Mouse (Mus musculus) thymus, postnatal 4 days (tissue): Measurements from ENCODE around the gene Clec4a1.

Source experiments
- DNase-seq: peaks from one replicate; pipeline ENCODE4 v3.0.0; 2021

Clec4a1 gene

DNA sequence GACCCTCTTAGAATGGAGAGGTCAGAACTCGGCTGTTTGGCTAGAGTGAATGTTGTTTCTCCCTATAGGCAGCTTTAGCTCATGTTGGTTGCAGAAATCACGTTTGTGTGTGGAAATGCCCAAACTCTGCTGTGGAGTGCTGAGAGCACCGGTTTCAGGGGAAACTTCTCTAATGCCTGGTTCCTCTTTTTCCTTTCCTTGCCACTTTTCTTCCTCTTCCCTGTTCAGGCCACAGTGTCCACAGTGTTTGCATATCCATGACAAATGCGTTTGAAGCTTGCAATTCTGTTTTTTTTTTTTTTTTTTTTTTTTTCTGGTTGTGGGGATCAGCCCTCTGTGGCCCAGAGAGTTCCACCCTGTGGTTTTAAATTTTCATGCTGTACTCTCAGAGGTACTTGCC, at the start of gene Clec4a1:
Gene Clec4a1 (plus strand): TSS at position 398 of the 400 bp plus-strand sequence.
- DNase-seq: no peak

DNA sequence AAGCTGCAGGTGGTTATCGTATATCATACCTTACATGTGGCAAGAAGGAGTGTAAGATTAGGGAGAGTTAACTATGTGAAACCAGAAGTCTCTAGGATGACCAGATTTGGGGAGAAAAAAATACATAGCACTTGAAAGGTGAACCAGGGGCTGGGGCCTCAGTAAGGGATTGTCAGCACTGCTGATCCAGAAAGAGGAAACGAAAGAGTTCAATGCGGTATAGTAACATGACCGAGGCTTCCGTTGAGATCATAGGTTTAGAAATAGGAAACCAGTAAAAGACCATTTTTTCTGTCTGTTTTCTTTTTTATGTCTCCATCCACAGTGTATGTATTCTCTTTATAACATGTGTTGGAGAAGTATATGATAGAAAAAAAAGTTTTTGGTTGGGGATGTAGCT, 48.8 kb upstream of the Clec4a1 start:
- no peak for DNase-seq

GRCm38 (mm10) chr6:122873871-122874719, 47.6 kb upstream of the Clec4a1 start, which contains the start of gene Necap1:
Gene Necap1, plus strand, starts transcription at chr6:122874474.
- DNase-seq: peak; percentile 98

- no peak for DNase-seq
These were observed 46.8 kb upstream of the Clec4a1 start for GRCm38 (mm10) chr6:122874720-122875389.

DNA sequence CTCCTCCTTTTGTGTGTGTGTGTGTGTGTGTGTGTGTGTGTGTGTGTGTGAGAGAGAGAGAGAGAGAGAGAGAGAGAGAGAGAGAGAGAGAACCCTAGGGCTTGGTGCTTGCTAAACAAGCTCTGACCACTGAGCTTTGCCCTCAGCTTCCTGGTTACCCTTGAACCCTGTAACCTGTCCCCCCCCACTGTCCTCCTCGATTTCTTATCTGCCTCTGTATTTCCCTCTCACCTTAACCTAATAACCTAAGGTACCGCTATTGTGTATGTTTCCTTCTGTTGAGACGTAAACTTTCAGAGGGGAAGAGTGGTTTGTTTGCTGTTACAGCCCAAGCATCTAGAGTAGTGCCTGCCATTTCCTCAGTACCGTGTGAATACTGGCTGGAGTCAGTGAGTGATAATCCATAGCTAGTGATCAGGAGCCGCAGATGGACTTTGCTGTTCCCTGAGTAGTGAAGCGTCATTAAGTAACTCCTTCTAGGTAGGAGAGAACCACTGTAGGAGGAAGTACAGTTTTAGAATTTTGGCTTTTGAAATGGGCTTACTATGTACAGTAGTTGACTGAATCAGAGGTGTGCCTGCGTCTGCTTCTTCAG, 42.4 kb upstream of the Clec4a1 start:
- DNase-seq: no peak

- no peak for DNase-seq
These were observed 41.7 kb upstream of the Clec4a1 start for GRCm38 (mm10) chr6:122879781-122880505.

GRCm38 (mm10) chr6:122881287-122881686, 40.4 kb upstream of the Clec4a1 start:
- no peak for DNase-seq

- no peak for DNase-seq
These were observed 38.0 kb upstream of the Clec4a1 start for GRCm38 (mm10) chr6:122883603-122884002.

GRCm38 (mm10) chr6:122889599-122889998, 32.0 kb upstream of the Clec4a1 start:
- no peak for DNase-seq

DNA sequence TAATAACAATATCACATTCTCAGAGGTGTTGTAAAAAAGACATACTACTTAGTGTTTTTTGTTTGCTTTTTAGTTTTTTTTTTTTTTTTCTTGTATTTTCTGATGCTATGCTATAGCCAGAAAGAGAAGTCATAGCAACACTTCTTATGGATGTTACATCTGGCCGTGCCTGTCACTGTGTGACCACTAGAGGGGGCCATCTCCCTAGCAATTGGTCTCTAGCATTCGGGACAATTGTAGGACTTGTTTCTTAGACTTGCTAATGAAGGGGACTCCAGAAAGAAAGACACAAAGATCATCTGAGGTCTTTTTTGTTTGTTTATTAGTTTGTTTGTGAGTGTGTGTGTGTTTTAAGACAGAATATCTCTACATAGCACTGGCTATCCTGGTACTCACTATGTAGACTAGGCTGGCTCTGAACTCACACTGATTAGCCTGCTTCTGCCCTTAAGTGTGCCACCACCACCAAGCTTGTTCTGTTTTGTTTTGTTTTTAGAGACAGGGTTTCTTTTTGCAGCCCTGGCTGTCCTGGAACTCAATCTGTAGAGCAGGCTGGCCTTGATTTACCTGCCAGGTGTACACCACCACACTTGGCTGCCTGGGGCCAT, 29.1 kb upstream of the Clec4a1 start:
- peak; percentile 76 for DNase-seq

DNA sequence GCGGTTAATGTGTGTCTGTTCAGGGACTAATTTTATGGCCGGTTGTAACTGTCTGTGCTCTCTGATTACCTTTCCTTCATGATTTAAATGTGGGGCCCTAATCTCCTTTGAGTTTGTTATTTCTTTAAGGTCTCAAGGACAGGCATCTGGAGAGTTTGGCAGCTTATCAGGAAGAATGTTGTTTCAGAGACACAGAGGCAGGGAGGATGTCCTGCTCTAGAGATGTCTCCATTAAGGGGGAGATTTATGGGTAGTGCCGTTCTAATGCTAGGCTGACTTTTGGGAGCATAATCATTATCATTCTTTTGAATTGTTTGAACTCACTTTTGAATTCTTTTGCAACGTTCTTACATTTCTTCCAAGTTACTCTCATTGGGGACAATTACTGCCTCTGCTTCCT, 1.7 kb upstream of the Clec4a1 start:
- DNase-seq: no peak

DNA sequence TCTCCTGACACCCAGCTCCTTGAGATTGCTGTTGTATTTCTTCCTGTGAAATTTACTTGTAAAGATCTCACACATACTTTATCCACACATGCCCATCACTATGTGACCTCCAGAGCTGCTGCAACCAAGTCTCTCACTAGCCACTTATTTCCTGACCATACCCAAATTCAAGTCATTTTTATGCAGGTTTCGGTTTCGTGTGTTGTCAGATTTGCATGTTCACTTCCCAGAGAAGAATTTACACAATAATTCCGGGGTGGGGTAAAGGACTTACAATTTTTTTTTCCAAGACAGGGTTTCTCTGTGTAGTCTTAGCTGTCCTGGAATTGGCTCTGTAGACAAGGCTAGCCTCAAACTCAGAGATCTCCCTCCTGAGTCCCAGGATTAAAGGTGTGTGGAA, 13.2 kb downstream of the Clec4a1 start:
- no peak for DNase-seq

- no peak for DNase-seq
These were observed 18.0 kb downstream of the Clec4a1 start for GRCm38 (mm10) chr6:122939618-122940017.

DNA sequence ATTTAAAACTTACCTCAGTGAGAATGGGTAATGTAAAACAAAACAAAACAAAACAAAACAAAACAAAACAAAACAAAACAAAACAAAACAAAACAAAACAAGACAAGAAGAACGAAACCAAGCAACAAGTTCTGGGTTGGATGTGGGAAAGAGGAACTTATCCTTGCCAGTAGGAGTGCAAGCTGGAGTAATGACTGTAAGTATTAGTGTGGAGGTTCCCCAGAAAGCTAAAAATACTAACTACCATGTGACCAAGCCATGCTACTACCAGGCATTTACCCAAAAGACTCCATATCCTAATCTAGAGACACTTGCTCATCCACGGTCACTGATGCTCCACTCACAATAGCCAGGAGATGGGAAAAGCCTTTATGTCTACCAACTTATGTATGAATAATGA, 25.1 kb downstream of the Clec4a1 start:
- no peak for DNase-seq

GRCm38 (mm10) chr6:122952401-122952800, 30.8 kb downstream of the Clec4a1 start, which contains the start of gene Clec4a3:
Gene Clec4a3, plus strand, starts transcription at chr6:122952515.
- DNase-seq: no peak

GRCm38 (mm10) chr6:122964562-122964961, 42.9 kb downstream of the Clec4a1 start:
- DNase-seq: no peak

GRCm38 (mm10) chr6:122969048-122969447, 47.4 kb downstream of the Clec4a1 start:
- DNase-seq: no peak
